Mouse (Mus musculus) small intestine, adult 10 weeks (tissue): Measurements from ENCODE around the gene Dnajc8. TPM values are rescaled to one million over a fixed set of nuclear protein-coding genes. Genes with fewer than 3 reads are reported as not detected.

ENCODE experiments used
- polyA plus RNA-seq: library from polyadenylated mRNA; stranded (reverse); fragments of 350-450 nt; fragmentation: Illumina TruSeq; extraction: RNeasy Lipid Tissue Mini Kit (QIAGEN cat#74804); gene quantifications from one replicate; pipeline ENCODE4 v1.2.3, GENCODE M21; 2014; ENCODE audit warnings: low replicate concordance

Gene Dnajc8
- polyA plus RNA-seq: 176 TPM

DNA sequence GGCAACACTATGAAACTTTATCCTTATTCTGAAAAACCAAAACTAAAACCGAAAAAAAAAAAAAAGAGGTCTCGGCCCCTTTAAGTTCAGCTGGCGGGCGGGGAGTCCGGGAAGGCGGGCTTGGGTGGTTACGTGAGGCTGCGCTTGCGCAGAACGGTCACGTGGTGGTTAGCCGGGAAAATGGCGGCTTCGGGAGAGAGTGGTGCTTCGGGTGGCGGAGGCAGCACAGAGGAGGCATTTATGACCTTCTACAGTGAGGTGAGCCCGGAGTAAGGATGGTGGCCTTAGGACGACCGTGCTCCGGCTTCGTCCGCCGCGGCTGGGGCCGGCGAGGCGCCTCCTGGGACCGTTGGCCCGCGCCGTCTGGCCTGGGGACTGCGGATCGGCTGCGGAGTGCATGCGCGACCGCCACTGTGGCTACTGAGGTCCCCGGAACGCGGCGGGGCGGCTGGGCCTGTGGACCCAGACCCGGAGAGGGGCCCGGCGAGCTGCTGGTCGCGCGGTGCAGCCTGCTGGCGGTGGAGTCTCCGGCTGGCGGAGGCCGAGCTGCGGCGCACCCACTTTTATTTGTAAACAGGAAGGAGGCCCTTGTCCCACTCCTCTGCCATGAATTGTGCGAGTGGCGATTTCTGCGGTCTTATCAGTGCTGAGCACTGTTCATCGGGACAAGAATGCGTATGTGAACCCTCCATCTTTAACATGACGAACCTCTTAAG, at the start of gene Dnajc8:
Gene Dnajc8, plus strand, starts transcription at position 145 of the 716 bp plus-strand sequence.

DNA sequence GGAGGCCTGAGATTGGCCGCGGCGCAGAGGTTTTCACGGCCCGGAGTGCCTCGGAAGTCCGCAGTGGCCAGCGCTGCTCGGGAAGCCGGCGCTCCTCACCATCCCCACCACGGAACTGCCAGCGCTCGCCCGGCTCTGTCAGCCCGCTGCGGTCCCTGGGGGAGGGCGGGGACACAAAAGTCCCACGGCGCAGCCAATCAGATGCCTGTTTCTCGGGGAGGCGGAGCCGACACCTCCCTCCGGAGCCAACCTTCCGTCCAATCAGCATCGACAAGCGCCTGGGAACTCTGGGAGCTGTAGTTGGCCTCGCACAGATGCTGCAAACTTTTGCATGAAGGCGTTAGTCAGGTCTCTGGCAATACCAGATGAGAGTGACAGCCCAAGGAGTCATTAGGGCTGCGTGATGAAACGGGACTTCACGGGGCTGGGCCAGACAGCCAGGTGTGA, 25.0 kb upstream of the Dnajc8 start, which contains the start of gene Sesn2:
Gene Sesn2, minus strand, starts transcription at position 150 of the 447 bp plus-strand sequence.

DNA sequence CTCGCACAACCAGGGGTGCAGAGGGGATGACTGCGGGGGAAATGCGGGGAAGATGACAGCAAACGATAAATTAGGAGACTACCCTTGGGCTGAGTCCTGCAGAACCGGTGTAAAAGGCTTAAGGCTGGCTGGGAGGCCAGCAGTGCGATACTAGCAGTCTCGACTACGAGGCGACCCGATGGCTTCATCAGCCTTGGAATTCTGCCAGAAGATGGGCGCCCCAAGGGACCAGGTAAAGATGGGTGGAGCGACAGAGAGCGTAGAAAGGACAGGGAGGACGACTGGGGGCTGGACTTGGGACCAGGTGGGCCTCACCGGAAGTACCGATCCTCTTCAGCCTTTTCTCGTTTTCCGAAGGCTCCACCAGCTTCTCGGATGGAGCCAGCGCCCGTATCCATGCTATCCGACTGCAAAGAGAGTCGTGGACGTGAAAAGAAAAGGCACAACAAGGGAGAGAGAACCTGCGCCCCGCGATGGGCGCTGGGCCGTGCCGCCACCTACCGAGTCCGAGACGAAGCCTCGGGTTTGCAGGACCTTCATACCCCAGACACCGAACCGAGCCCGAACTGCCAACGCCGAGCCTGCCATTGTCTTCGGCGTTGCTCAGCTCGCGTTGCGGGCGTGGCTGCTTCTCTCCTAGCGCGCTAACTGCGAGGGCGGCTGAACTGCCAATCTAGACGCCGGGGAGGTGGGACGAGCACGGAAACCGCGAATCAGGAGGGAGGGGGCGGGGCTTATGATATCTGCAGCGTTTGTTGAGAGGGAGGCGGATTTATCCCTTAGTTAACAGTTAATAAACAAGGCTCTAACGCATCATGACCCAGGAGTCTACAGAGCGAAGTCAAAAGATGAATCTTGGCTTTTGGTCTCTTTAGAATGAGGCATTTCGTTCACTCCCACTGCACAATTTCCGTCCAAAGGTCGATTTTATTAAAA, 2.1 kb upstream of the Dnajc8 start, which contains the start of gene Atpif1:
Gene Atpif1, minus strand, starts transcription at position 679 of the 936 bp plus-strand sequence.

DNA sequence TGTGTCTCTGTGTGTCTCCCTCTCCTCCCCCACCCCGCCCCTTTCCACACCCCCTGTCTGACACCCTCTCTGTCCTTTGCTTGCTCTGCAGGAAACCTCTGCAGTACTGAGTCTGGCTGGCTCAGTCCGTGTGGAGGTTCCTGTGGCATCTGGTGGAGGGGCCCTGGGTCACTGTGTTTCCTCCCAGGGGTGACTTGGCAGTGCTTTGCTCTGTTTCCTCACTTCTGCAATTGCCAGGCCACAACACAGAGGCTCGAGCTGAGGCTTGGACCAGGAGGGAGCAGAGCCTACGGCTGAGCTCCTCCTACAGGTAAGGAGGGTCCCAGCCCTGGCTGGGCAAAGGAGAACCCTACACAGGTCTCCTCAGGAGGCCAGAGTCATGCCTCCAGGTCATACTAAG, 28.6 kb downstream of the Dnajc8 start, which contains the start of gene Ptafr:
Gene Ptafr, plus strand, starts transcription at position 103 of the 400 bp plus-strand sequence.

Other genes with a start within 250 kb of the Dnajc8 start
- gene Rab42, start 232.2 kb upstream of the Dnajc8 start, polyA plus RNA-seq: not detected
- gene Trnau1ap, start 206.0 kb upstream of the Dnajc8 start, polyA plus RNA-seq: 4.9 TPM
- gene Rcc1, start 181.9 kb upstream of the Dnajc8 start, polyA plus RNA-seq: 5.2 TPM
- 32.2 TPM for gene Phactr4, start 113.1 kb upstream of the Dnajc8 start, polyA plus RNA-seq
- 2.1 TPM for gene Med18, start 71.6 kb upstream of the Dnajc8 start, polyA plus RNA-seq
- gene Sesn2, start 25.0 kb upstream of the Dnajc8 start, polyA plus RNA-seq: 0.15 TPM
- 553 TPM for gene Atpif1, start 1.9 kb upstream of the Dnajc8 start, polyA plus RNA-seq
- 2.0 TPM for gene Ptafr, start 28.5 kb downstream of the Dnajc8 start, polyA plus RNA-seq
- 20.1 TPM for gene Eya3, start 103.4 kb downstream of the Dnajc8 start, polyA plus RNA-seq
- gene Xkr8, start 197.0 kb downstream of the Dnajc8 start, polyA plus RNA-seq: 0.93 TPM
- 31.1 TPM for gene Smpdl3b, start 221.7 kb downstream of the Dnajc8 start, polyA plus RNA-seq
- 6.4 TPM for gene Rpa2, start 232.8 kb downstream of the Dnajc8 start, polyA plus RNA-seq